In the genomic region with DNA sequence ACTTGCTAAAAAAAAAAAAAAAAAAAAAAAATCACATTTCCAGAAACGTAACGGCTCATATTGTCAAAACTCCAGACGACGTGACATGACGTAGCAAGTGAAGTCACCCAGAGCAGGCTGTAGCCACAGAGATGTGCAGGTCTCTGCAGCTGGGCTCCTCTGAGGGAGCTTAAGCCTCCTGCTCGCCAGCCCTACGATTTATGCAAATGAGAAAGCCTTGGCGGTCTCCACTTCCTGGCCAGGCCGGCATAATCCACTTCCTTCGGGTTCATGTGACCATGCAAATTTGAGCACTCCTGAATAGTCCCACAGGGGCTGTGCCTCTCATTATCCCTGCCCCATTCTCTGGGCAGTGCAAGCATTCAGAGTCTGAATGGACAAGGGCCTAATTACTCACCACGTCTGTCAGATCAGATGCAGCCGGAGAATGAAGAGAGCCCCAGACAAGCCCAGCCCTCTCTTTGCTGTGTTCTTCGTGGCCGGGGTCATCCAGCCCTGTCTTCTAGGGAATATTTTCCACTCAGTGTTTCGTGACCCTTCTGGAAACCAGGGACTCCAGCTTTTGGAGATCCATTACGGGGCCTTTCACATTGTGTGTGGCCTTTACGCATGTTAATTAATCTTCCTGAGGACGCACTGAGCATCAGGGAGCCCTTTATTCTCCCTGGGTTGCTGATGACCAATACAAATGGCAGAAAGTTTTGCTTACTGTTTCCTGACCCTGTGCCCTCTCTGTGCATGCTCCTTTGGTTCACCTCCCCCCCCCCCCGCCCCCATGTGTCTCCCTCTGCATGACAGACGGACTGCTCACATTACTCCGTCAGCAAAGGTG, we compare ENCODE assay signal across 8 mouse cellular contexts.
DNase-seq lines count a peak whose midpoint lies in the region; ATAC-seq and TF ChIP-seq lines count a peak whose summit lies in the region.

No protein-coding gene starts in this region.

- DNase-seq in A20 (ENCODE audit: low read depth, low spot score): peak; percentile 87
- DNase-seq in ES-E14 (ENCODE audit: low read depth, low spot score): peak; percentile 62
- peak; percentile 45 to 71 for DNase-seq in layer of hippocampus, postnatal 14 days (ENCODE audit: low spot score in 2 of 2)
- peak; percentile 92 for DNase-seq in midbrain, embryonic 10.5 days (ENCODE audit: low spot score)
- peak; percentile 87 for DNase-seq in splenic B cell, adult 2 months (ENCODE audit: low read depth, low spot score)
- DNase-seq in gastrocnemius, adult 8-10 months (ENCODE audit: low spot score in 2 of 2): no peak

- no peaks in the 10 kb centered on the region for H3K36me3 ChIP-seq in ES-E14 (ENCODE audit: control insufficient read depth, insufficient read depth, low read length, poor library complexity, severe bottlenecking)
- no peaks in the 10 kb centered on the region for H3K36me3 ChIP-seq in forebrain, embryonic 13.5 days (ENCODE audit: poor library complexity, severe bottlenecking)
- H3K36me3 ChIP-seq in hindbrain, embryonic 15.5 days: no peaks in the 10 kb centered on the region
- H3K36me3 ChIP-seq in midbrain, embryonic 10.5 days: 0 out of 2 replicates have a peak, but pooled peaks cover 3% of the 10 kb centered on the region
- no peaks in the 10 kb centered on the region for H3K36me3 ChIP-seq in splenic B cell, adult 2 months (ENCODE audit: control insufficient read depth, insufficient read depth, low read length, poor library complexity, severe bottlenecking)

- ATAC-seq in forebrain, embryonic 13.5 days: peak; percentile 98
- peak; percentile 97 for ATAC-seq in hindbrain, embryonic 15.5 days (ENCODE audit: low FRiP score, low read depth)

- peak overlapping the region in 1 of 2 experiments; percentile 42; a peak in 2 of 4 replicates for H3K4me3 ChIP-seq in ES-E14 (ENCODE audit: insufficient read depth in 1 of 2, low read depth in 1 of 2, low read length in 2 of 2, poor library complexity in 1 of 2, severe bottlenecking in 1 of 2)
- H3K4me3 ChIP-seq in forebrain, embryonic 13.5 days: peak overlapping the region; percentile 14; the same call in 1 of the 2 replicates
- H3K4me3 ChIP-seq in hindbrain, embryonic 15.5 days: 0 out of 2 replicates have a peak overlapping the region, but pooled peaks have one; percentile 2
- H3K4me3 ChIP-seq in midbrain, embryonic 10.5 days: peak overlapping the region; percentile 32

- peaks cover 49% of the 10 kb centered on the region for H3K27me3 ChIP-seq in forebrain, embryonic 13.5 days
- peaks cover 16% of the 10 kb centered on the region; the same call in 1 of the 2 replicates for H3K27me3 ChIP-seq in hindbrain, embryonic 15.5 days
- H3K27me3 ChIP-seq in midbrain, embryonic 10.5 days (ENCODE audit: low read depth, poor library complexity, severe bottlenecking): peaks cover 66% of the 10 kb centered on the region
- H3K27me3 ChIP-seq in splenic B cell, adult 2 months (ENCODE audit: control insufficient read depth, insufficient read depth, low read length, poor library complexity, severe bottlenecking): no peaks in the 10 kb centered on the region

- H3K4me2 ChIP-seq in forebrain, embryonic 13.5 days: peak overlapping the region; percentile 52
- peak overlapping the region; percentile 40 for H3K4me2 ChIP-seq in hindbrain, embryonic 15.5 days

- peak overlapping the region; percentile 59 for H3K27ac ChIP-seq in ES-E14 (ENCODE audit: insufficient read depth, low read depth, low read length, poor library complexity, severe bottlenecking)
- H3K27ac ChIP-seq in forebrain, embryonic 13.5 days: peak overlapping the region; percentile 54
- peak overlapping the region; percentile 53 for H3K27ac ChIP-seq in hindbrain, embryonic 15.5 days (replicated peaks)
- H3K27ac ChIP-seq in midbrain, embryonic 10.5 days (replicated peaks): peak overlapping the region; percentile 79

- peaks cover 2 to 11% of the 10 kb centered on the region in 2 experiments; a peak in 3 of 4 replicates for H3K4me1 ChIP-seq in ES-E14 (ENCODE audit: control insufficient read depth in 2 of 2, insufficient read depth in 2 of 2, low read length in 2 of 2, poor library complexity in 1 of 2)
- peaks cover 24% of the 10 kb centered on the region for H3K4me1 ChIP-seq in forebrain, embryonic 13.5 days
- peaks cover 15% of the 10 kb centered on the region for H3K4me1 ChIP-seq in hindbrain, embryonic 15.5 days (replicated peaks)
- peaks cover 59% of the 10 kb centered on the region for H3K4me1 ChIP-seq in midbrain, embryonic 10.5 days

- 2% methylated on average over 21 of the region's 21 CpGs for WGBS in forebrain, embryonic 13.5 days
- WGBS in hindbrain, embryonic 15.5 days: 7% methylated on average over 21 of the region's 21 CpGs
- 3% methylated on average over 21 of the region's 21 CpGs for WGBS in midbrain, embryonic 10.5 days

- no peaks in the 10 kb centered on the region for H3K9me3 ChIP-seq in ES-E14 (ENCODE audit: control insufficient read depth, insufficient read depth, low read depth, low read length)
- H3K9me3 ChIP-seq in forebrain, embryonic 13.5 days (replicated peaks): no peaks in the 10 kb centered on the region
- H3K9me3 ChIP-seq in hindbrain, embryonic 15.5 days: no peaks in the 10 kb centered on the region
- H3K9me3 ChIP-seq in midbrain, embryonic 10.5 days (replicated peaks): no peaks in the 10 kb centered on the region

- no peak overlapping the region for H3K9ac ChIP-seq in ES-E14 (ENCODE audit: insufficient read depth, low read depth, low read length, poor library complexity, severe bottlenecking)
- H3K9ac ChIP-seq in forebrain, embryonic 13.5 days: no peak overlapping the region
- H3K9ac ChIP-seq in hindbrain, embryonic 15.5 days: 0 out of 2 replicates have a peak overlapping the region, but pooled peaks have one; percentile 25

- in situ Hi-C loops in ES-E14 (cut with MboI; ENCODE audit: low sequenced_read_pairs in 2 of 2, unreplicated experiment in 2 of 2): no loop called here

TF ChIP-seq in ES-E14, 5 proteins besides CTCF, POLR2A, EP300 and RAD21:
- TF ChIP-seq CHD2 (IDR thresholded peaks at IDR 0.05; ENCODE audit: low read depth, low read length) (no peak), MAFK (IDR thresholded peaks at IDR 0.05; ENCODE audit: insufficient read depth, low read depth, low read length) (0 out of 2 replicates have a peak, but pooled peaks have one; percentile 34), ZNF384 (IDR thresholded peaks at IDR 0.05; ENCODE audit: low read depth, low read length) (peak; percentile 83), HCFC1 (IDR thresholded peaks at IDR 0.05; ENCODE audit: borderline replicate concordance, insufficient read depth, low read length) (no peak)
TF ChIP-seq in ES-E14: peak in this region for 2.

Comparison
In these comparisons a context has a peak if more than half of its experiments do, and no peak if none do; other contexts are left out.
1. DNase-seq: peak in A20 (single experiment), ES-E14 (single experiment), layer of hippocampus, postnatal 14 days (2 of 2), midbrain, embryonic 10.5 days (single experiment) and splenic B cell, adult 2 months (single experiment); none in gastrocnemius, adult 8-10 months (0 of 2).
2. Peak in every context shown above with its lines, with median percentiles within 50 percentile points of each other: H3K27ac ChIP-seq.